Mouse (Mus musculus): Measurements from ENCODE around the gene Rragb. TPM values are rescaled to one million over a fixed set of nuclear protein-coding genes. Genes with fewer than 3 reads are reported as not detected.

Rragb gene
- polyA plus RNA-seq, 1 experiment from 2014 or later, result 7.6 TPM

Other genes starting within 250 kb of the Rragb start
- 3.3 and 3.7 TPM in 2 replicates for gene Usp51, start 133.5 kb upstream of the Rragb start, polyA plus RNA-seq (2015; fragmentation: Nextera tagmentation; extraction: Ambion mirVana)
- 101 and 107 TPM in 2 replicates for gene Mageh1, start 102.4 kb upstream of the Rragb start, polyA plus RNA-seq (2015; fragmentation: Nextera tagmentation; extraction: Ambion mirVana)
- 0.32 and 0.54 TPM in 2 replicates for gene Foxr2, start 21.2 kb upstream of the Rragb start, polyA plus RNA-seq (2015; fragmentation: Nextera tagmentation; extraction: Ambion mirVana)
- 3.4 and 3.6 TPM in 2 replicates for gene Klf8, start 97.5 kb downstream of the Rragb start, polyA plus RNA-seq (2015; fragmentation: Nextera tagmentation; extraction: Ambion mirVana)

Data from forebrain, embryonic 13.5 days (tissue).